Mouse (Mus musculus): ENCODE results near the gene Jhy.

The Jhy gene

GRCm38 (mm10) chr9:40963586-40964417, at the start of gene Jhy:
TSS of gene Jhy (minus strand) at chr9:40964118.
- in situ Hi-C loops (cut with MboI): no loop called here

GRCm38 (mm10) chr9:41012456-41012855, 48.5 kb upstream of the Jhy start:
- in situ Hi-C loops (cut with MboI): no loop called here

- in situ Hi-C loops (cut with MboI): no loop called here
These were observed 47.9 kb upstream of the Jhy start for GRCm38 (mm10) chr9:41011512-41012436.

GRCm38 (mm10) chr9:41007785-41008184, 43.9 kb upstream of the Jhy start:
- in situ Hi-C loops (cut with MboI): no loop called here

- in situ Hi-C loops (cut with MboI): no loop called here
These were observed 40.5 kb upstream of the Jhy start, which contains the start of gene Crtam for GRCm38 (mm10) chr9:41004415-41004814. TSS of gene Crtam (minus strand) at chr9:41004628.

GRCm38 (mm10) chr9:40997116-40997779, 33.3 kb upstream of the Jhy start:
- in situ Hi-C loops (cut with MboI): no loop called here

- in situ Hi-C loops (cut with MboI): no loop called here
These were observed 30.2 kb upstream of the Jhy start for GRCm38 (mm10) chr9:40994075-40994474.

GRCm38 (mm10) chr9:40991511-40991910, 27.6 kb upstream of the Jhy start:
- in situ Hi-C loops (cut with MboI): no loop called here

- in situ Hi-C loops (cut with MboI): loop anchor here (10.0 kb wide), 1 partner anchor 205 kb away; no protein-coding TSS in a partner anchor
These were observed 26.1 kb upstream of the Jhy start for GRCm38 (mm10) chr9:40989940-40990588.

- in situ Hi-C loops (cut with MboI): loop anchor here (10.0 kb wide), 1 partner anchor 210 kb away; no protein-coding TSS in a partner anchor
These were observed 20.4 kb upstream of the Jhy start for GRCm38 (mm10) chr9:40984313-40984712.

- in situ Hi-C loops (cut with MboI): loop anchor here (10.0 kb wide), 1 partner anchor 211 kb away; no protein-coding TSS in a partner anchor
These were observed 19.8 kb upstream of the Jhy start for GRCm38 (mm10) chr9:40983758-40984157.

- in situ Hi-C loops (cut with MboI): loop anchor here (10.0 kb wide), 1 partner anchor 212 kb away; no protein-coding TSS in a partner anchor
These were observed 18.6 kb upstream of the Jhy start for GRCm38 (mm10) chr9:40982480-40982879.

- in situ Hi-C loops (cut with MboI): no loop called here
These were observed 10.3 kb upstream of the Jhy start for GRCm38 (mm10) chr9:40974042-40974801.

- in situ Hi-C loops (cut with MboI): no loop called here
These were observed 448 bp upstream of the Jhy start for GRCm38 (mm10) chr9:40964418-40964714.

- in situ Hi-C loops (cut with MboI): no loop called here
These were observed 2.5 kb downstream of the Jhy start for GRCm38 (mm10) chr9:40961401-40961800.

GRCm38 (mm10) chr9:40949039-40949615, 14.8 kb downstream of the Jhy start:
- in situ Hi-C loops (cut with MboI): no loop called here

GRCm38 (mm10) chr9:40948473-40948872, 15.4 kb downstream of the Jhy start:
- in situ Hi-C loops (cut with MboI): no loop called here

GRCm38 (mm10) chr9:40947131-40947530, 16.8 kb downstream of the Jhy start:
- in situ Hi-C loops (cut with MboI): no loop called here

GRCm38 (mm10) chr9:40937425-40937824, 26.5 kb downstream of the Jhy start:
- in situ Hi-C loops (cut with MboI): no loop called here

- in situ Hi-C loops (cut with MboI): no loop called here
These were observed 30.6 kb downstream of the Jhy start for GRCm38 (mm10) chr9:40933323-40933722.

Measured in mature B cell (primary cell).